Mouse (Mus musculus) cerebellum, adult 11-12 months (tissue): ENCODE data around the gene Kcnt2.

Experiments used
- DNase-seq: peaks from one replicate; pipeline ENCODE4 v3.0.0; 2022

Gene Kcnt2

DNA sequence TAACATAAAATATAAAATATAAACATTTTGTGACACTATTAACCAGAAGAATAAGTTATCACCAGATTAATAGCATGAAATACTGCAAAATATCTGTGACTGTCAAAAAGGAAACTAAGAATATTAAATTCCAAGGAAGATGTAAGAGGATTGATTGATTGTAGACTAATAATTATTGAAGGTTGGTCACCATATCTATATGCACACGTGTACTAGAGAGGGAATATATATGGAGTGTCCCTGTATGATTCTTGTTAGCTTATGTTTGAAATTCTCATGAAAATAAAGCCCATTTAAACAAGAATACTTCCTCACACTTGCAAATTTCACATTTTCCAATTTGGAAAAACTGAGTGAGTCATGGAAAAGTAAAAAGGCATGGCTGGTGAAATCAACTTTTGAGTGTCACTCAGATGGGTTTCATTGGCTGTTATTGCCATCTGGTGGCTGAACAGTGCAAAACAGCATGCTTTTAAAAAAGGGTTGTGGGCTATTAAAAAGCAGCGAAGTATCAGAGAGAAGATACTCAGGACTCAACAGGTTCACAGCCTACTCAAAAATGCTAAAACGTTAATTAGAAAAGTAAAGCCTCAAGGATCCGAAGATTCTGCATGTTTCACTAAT, 285.4 kb downstream of the Kcnt2 start:
- DNase-seq: no peak

GRCm38 (mm10) chr1:140534849-140535248, 288.9 kb downstream of the Kcnt2 start:
- no peak for DNase-seq

GRCm38 (mm10) chr1:140542066-140542465, 296.1 kb downstream of the Kcnt2 start:
- DNase-seq: no peak

GRCm38 (mm10) chr1:140548711-140549110, 302.8 kb downstream of the Kcnt2 start:
- DNase-seq: no peak

DNA sequence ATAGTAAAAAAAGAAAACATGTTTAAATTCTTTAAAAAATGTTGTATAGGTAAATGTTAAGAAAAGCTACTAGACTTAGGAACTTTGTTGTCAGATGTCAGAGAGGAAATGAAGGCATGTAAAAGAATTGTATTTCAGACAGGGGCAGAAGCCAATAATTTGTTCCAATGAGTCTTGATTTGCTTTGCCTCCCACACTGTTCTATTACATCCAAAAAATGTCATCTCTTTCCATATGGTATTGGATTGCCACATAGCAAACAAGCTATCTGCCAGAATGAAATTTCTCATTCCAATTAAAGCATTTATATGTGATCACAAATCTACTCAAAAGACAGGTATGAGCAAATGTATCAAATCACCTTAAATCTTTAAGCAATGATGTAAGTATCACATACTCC, 314.8 kb downstream of the Kcnt2 start:
- no peak for DNase-seq

DNA sequence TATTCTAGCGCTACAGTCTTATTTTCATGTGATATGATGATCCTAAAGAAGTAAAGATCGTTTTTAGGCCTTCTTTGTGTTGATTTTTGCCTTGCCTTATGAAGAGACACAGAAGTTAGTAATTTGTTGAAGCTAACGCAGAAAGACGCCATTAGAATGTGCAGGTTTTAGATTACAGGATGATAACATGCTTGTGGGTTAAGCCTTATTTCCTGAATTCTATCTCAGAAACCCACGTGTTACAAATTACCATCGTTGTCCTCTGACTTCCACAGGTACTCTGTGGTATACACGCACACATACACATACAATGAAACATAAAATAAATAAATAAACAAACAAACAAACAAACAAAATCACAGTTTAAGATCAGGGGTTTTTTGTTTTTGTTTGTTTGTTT, 326.2 kb downstream of the Kcnt2 start:
- no peak for DNase-seq

DNA sequence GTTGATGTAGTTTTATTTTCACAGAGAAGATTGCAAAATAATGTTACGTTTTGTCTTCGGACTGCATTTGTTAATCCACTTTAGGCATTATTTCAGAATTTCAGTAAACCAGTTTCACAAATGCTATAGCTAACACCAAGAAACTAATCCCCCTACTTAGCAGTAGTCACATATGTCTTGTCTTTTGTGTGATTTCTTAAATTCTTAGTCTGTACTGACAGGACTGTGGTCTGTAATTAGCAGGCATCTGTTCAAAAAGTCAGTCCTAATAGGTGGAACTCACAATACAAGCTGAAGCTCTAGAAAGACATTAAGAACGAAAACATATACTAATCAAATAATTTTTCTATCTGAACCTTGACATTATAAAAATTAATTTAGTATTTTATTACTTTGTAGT, 332.6 kb downstream of the Kcnt2 start:
- no peak for DNase-seq

DNA sequence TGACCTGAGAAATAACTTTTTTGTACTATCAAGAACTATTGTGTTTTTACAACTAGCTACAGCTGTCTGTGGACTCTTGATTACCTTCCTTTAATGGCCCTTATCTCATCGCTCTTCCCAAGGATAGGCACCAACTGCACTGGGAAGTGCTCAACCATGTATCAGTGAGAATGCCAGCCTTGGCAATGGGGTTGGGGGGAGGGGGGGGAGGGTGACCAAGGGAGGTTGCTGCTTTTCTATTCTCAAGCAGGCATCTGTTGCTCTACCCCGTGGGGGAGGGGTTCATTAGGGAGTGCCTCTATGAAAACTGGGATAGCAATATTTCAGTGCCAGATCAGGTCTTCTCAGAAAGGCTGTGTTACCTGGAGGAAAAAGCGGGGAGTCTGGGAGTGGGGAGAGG, 342.3 kb downstream of the Kcnt2 start:
- no peak for DNase-seq

DNA sequence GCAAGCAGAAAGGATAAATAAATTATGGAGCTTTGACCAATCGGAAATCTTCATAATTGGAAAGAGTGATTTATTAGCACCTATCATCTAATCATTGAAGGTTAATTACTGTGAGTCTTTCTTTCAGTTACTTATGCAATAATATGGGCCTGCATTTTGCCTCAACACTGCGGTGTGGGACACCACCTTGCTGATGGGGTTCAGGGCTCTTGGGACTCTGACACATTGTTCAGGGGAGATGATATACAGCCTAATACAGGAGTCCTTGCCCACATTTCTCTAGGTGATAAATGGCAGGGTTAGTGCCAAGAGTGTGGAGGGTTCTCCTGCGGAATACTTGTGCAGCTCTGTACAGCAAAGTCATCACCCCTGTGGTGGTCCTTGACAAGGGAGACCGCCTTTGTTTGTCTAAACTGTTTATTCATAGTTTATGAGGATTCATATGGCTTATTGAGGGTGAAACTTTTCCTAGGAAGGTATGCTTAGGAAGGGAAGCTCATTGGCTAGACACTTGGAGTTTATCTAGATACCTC, 362.9 kb downstream of the Kcnt2 start:
- DNase-seq: no peak

- no peak for DNase-seq
These were observed 367.1 kb downstream of the Kcnt2 start for GRCm38 (mm10) chr1:140613101-140613500.

- no peak for DNase-seq
These were observed 368.9 kb downstream of the Kcnt2 start for GRCm38 (mm10) chr1:140614840-140615239.

DNA sequence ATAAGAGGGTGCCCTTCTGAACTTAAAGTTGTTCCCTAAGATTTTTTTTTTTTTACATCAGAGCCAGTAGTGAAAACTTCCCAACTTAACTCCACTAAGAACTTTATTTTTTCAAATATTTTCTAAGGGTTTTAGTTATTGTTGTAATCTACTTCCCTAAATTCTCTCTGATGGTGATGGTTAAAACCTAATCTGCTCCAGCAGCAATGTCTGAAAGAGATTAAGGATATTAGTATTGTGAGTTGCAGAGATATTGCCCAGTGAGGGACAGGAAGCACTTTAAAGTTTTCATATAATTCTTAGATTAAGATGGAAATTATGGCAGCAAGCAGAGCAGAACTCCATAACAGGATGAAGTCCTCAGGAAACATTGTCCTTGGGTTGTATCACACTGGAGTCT, 372.2 kb downstream of the Kcnt2 start:
- DNase-seq: no peak

DNA sequence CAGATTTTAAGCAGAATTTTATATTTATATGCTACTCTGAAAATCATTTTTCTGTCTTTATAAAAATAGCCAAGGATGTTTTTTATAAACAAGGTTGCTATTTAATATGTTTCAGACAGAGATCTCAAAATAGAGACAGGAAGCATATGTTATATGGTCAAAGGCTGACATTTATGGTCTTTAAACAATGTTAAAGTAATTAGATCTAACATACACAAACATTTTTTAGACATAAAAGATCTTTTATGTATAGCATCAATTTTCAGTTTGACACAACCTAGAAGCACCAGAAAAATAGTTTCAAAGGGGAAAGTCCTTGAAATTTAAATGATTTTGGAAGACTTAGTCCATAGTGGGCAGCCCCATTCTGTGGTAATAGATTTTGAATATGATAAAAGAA, 379.0 kb downstream of the Kcnt2 start:
- no peak for DNase-seq

DNA sequence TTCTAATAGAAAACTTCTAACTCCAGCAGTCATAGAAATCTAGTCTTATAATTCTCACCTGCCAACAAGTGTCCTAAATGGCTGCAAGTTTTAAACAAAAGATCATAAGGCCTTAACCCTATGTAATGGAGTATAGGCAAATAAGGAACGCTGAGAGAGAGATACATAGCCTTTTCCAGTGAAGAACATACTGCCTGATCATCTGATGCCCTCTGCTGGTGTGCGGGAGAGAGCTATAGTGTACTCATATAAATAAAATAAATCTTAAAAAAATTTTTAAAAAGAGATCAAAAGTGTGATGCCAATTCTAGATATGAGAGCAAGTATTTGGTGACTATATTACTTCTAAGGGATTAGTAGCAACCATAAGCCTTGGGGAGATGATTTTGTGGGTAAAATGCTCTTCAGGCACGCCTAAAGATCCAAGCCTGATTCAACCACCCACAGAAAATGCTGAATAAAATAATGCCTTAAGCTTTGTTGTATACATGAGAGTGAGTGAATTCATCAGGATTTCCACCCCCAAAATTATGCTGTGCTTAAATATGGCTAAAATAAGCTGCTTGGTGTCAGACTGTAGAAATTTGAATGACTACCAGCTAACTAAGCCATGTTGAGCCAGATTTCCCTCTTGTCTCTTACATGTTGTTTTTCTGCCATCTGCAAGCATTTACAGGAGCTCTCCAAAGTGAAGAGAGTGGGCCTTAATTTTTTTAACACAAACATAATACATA, 413.8 kb downstream of the Kcnt2 start:
- DNase-seq: no peak

GRCm38 (mm10) chr1:140660751-140661403, 414.9 kb downstream of the Kcnt2 start:
- no peak for DNase-seq

DNA sequence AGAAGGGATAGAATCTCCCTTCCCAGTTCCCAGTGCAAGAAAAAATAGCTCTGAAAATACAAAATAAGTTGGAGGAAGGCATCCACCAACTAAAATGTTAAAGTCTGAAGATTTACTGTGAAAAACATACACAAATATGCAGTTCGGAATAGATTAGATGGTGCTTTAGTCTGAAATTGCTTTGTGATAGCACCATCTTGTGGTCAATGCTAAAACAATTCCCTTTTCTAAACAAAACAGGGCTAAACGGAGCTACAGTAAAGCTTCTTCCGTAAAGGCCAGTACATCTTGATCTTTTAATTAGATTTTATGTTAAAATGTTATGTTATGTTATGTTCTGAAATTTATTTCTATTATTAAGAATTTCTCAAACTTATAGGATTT, 415.4 kb downstream of the Kcnt2 start:
- DNase-seq: no peak
